ENCODE assay signal across 8 mouse cellular contexts in the genomic region with DNA sequence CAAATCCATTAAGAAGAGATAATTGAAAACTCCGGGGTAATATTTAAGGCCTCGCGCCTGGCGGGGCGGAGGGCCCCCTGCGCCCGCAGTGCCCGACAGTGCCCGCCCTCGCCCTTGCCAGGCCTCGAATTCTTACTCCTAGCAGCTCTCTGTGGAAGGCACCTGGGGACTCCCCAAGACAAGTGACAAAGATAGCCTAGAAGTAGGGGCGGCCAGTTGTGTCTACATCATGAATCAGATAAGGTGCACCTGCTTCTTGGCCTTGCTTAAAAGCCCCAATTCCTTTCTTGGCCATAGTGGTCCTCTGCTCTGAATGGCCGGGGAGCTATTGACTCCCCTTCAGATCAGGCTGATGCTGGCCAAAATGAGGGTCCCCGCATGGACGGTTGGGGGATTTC.
DNase-seq lines count a peak whose midpoint lies in the region; ATAC-seq and TF ChIP-seq lines count a peak whose summit lies in the region.

No protein-coding gene starts in this region.

- no peak for DNase-seq in layer of hippocampus, adult 2 months (ENCODE audit: low spot score in 2 of 2)
- no peak for DNase-seq in layer of hippocampus, adult 18-20 months (ENCODE audit: low spot score in 2 of 2)
- no peak for DNase-seq in forebrain, embryonic 11.5 days (ENCODE audit: low spot score)
- no peak for DNase-seq in adrenal gland, adult (ENCODE audit: inconsistent age in 2 of 2, low spot score in 1 of 2)
- no peak for DNase-seq in spleen, postnatal 36 days (ENCODE audit: low spot score in 2 of 2)
- no peak for DNase-seq in left cerebral cortex, adult 9 months (ENCODE audit: low spot score in 2 of 2)

- no peak for ATAC-seq in forebrain, embryonic 11.5 days (replicated peaks; ENCODE audit: low FRiP score)
- ATAC-seq in intestine, postnatal 0 days = no peak
- peak; percentile 4; the same call in 1 of the 2 replicates for ATAC-seq in neural tube, embryonic 14.5 days (ENCODE audit: low read depth)

- peaks cover 6% of the 10 kb centered on the region; the same call in 1 of the 2 replicates for H3K4me1 ChIP-seq in forebrain, embryonic 11.5 days (replicated peaks; ENCODE audit: control insufficient read depth, insufficient read depth, low read length)
- no peaks in the 10 kb centered on the region for H3K4me1 ChIP-seq in intestine, postnatal 0 days (replicated peaks; ENCODE audit: control insufficient read depth, insufficient read depth, low read length)
- H3K4me1 ChIP-seq in neural tube, embryonic 14.5 days (ENCODE audit: control insufficient read depth, insufficient read depth, low read length) = peaks cover 44% of the 10 kb centered on the region

- peak overlapping the region; percentile 10; the same call in 1 of the 2 replicates for H3K4me3 ChIP-seq in layer of hippocampus, adult 2 months
- H3K4me3 ChIP-seq in forebrain, embryonic 11.5 days (ENCODE audit: low read depth, low read length) = 0 out of 2 replicates have a peak overlapping the region, but pooled peaks have one; percentile 14
- no peak overlapping the region for H3K4me3 ChIP-seq in intestine, postnatal 0 days (ENCODE audit: low read depth, low read length)
- H3K4me3 ChIP-seq in neural tube, embryonic 14.5 days (ENCODE audit: low read depth, low read length) = peak overlapping the region; percentile 21

- H3K36me3 ChIP-seq in forebrain, embryonic 11.5 days (ENCODE audit: control insufficient read depth, insufficient read depth, low read length) = no peaks in the 10 kb centered on the region
- no peaks in the 10 kb centered on the region for H3K36me3 ChIP-seq in intestine, postnatal 0 days (ENCODE audit: control insufficient read depth, insufficient read depth)
- H3K36me3 ChIP-seq in neural tube, embryonic 14.5 days (ENCODE audit: control insufficient read depth, insufficient read depth, low read length) = no peaks in the 10 kb centered on the region

- H3K27ac ChIP-seq in layer of hippocampus, adult 2 months = no peak overlapping the region
- no peak overlapping the region for H3K27ac ChIP-seq in forebrain, embryonic 11.5 days (ENCODE audit: low read depth, low read length)
- no peak overlapping the region for H3K27ac ChIP-seq in intestine, postnatal 0 days (ENCODE audit: low read depth, low read length)
- H3K27ac ChIP-seq in neural tube, embryonic 14.5 days (ENCODE audit: low read depth, low read length) = peak overlapping the region; percentile 73

- TF ChIP-seq CTCF in layer of hippocampus, adult 2 months (conservative IDR thresholded peaks at IDR 0.05) = no peak
- TF ChIP-seq CTCF in intestine, postnatal 0 days (IDR thresholded peaks at IDR 0.05; ENCODE audit: low read depth) = no peak

- peaks cover 78% of the 10 kb centered on the region for H3K27me3 ChIP-seq in forebrain, embryonic 11.5 days (ENCODE audit: control insufficient read depth, insufficient read depth, low read length)
- peaks cover 40% of the 10 kb centered on the region for H3K27me3 ChIP-seq in intestine, postnatal 0 days (replicated peaks; ENCODE audit: control insufficient read depth, insufficient read depth, low read length)
- H3K27me3 ChIP-seq in neural tube, embryonic 14.5 days (ENCODE audit: control insufficient read depth, insufficient read depth, low read length) = no peaks in the 10 kb centered on the region

- H3K9ac ChIP-seq in forebrain, embryonic 11.5 days (ENCODE audit: low read length) = no peak overlapping the region; the same call in 1 of the 2 replicates
- H3K9ac ChIP-seq in intestine, postnatal 0 days (ENCODE audit: low read depth, low read length) = no peak overlapping the region
- H3K9ac ChIP-seq in neural tube, embryonic 14.5 days (replicated peaks; ENCODE audit: low read depth, low read length) = peak overlapping the region; percentile 51

- no peaks in the 10 kb centered on the region for H3K9me3 ChIP-seq in forebrain, embryonic 11.5 days (ENCODE audit: control insufficient read depth, low read length)
- H3K9me3 ChIP-seq in intestine, postnatal 0 days (ENCODE audit: control insufficient read depth) = no peaks in the 10 kb centered on the region
- H3K9me3 ChIP-seq in neural tube, embryonic 14.5 days (ENCODE audit: control insufficient read depth, low read length) = no peaks in the 10 kb centered on the region

- no peak overlapping the region; the same call in 1 of the 2 replicates for H3K4me2 ChIP-seq in forebrain, embryonic 11.5 days (ENCODE audit: low read depth, low read length, severe bottlenecking)
- H3K4me2 ChIP-seq in intestine, postnatal 0 days (replicated peaks; ENCODE audit: low read depth) = peak overlapping the region; percentile 49
- H3K4me2 ChIP-seq in neural tube, embryonic 14.5 days (ENCODE audit: low read depth, low read length) = peak overlapping the region; percentile 73

- WGBS in forebrain, embryonic 11.5 days = 6% methylated on average over 15 of the region's 15 CpGs
- 35% methylated on average over 15 of the region's 15 CpGs for WGBS in intestine, postnatal 0 days
- 14% methylated on average over 15 of the region's 15 CpGs for WGBS in neural tube, embryonic 14.5 days
